Mouse (Mus musculus): Measurements from ENCODE around the gene Cnot3.

- TF ChIP-seq CTCF (IDR thresholded peaks at IDR 0.05; ENCODE audit: insufficient read depth, low read length): no peak
- peak; percentile 97; the same call in 1 of the 2 replicates for TF ChIP-seq POLR2A (IDR thresholded peaks at IDR 0.05; ENCODE audit: borderline replicate concordance, extremely low read depth, low read depth, low read length)
Measured at GRCm38 (mm10) chr7:3665215-3666114, 20.4 kb downstream of the Cnot3 start, which contains the start of gene Leng1.
